Mouse (Mus musculus): Measurements from ENCODE around the gene Spint3. TPM values are rescaled to one million over a fixed set of nuclear protein-coding genes. Genes with fewer than 3 reads are reported as not detected.
"Not testable (repeated sequence)": the region's sequence is repeated elsewhere in the genome, so short reads cannot be mapped to it uniquely, and the experiment has no call there.

Gene Spint3
- polyA plus RNA-seq, 1 experiment: not detected

GRCm38 (mm10) chr2:164600179-164600578 is 26.9 kb upstream of the Spint3 start:
- 73% methylated on average over 3 of the region's 3 CpGs for WGBS
- no peak for DNase-seq
- H3K4me3 ChIP-seq (ENCODE audit: insufficient read depth, low read depth, low read length): no peak overlapping the region
- no peak overlapping the region for H3K27ac ChIP-seq (ENCODE audit: insufficient read depth, low read depth, low read length)
- TF ChIP-seq CTCF (conservative IDR thresholded peaks at IDR 0.05; ENCODE audit: insufficient read depth, insufficient read length, low read depth, low read length) (0 out of 2 replicates have a peak, but pooled peaks have one; percentile 30), POLR2A (IDR thresholded peaks at IDR 0.05; ENCODE audit: low read depth, low read length) (no peak)
- H3K36me3 ChIP-seq (ENCODE audit: control insufficient read depth, insufficient read depth, low read length): no peaks in the 10 kb centered on the region
- no peaks in the 10 kb centered on the region for H3K4me1 ChIP-seq (ENCODE audit: control insufficient read depth, insufficient read depth, low read length)
- H3K27me3 ChIP-seq (replicated peaks; ENCODE audit: control insufficient read depth, insufficient read depth, low read length): no peaks in the 10 kb centered on the region

GRCm38 (mm10) chr2:164593494-164593893 is 20.2 kb upstream of the Spint3 start, which contains the start of gene Eppin:
TSS of gene Eppin (minus strand) at chr2:164593594.
- DNase-seq: no peak
- H3K27me3 ChIP-seq (replicated peaks; ENCODE audit: control insufficient read depth, insufficient read depth, low read length): no peaks in the 10 kb centered on the region
- H3K36me3 ChIP-seq (ENCODE audit: control insufficient read depth, insufficient read depth, low read length): no peaks in the 10 kb centered on the region
- TF ChIP-seq CTCF (conservative IDR thresholded peaks at IDR 0.05; ENCODE audit: insufficient read depth, insufficient read length, low read depth, low read length): no peak
- TF ChIP-seq POLR2A (IDR thresholded peaks at IDR 0.05; ENCODE audit: low read depth, low read length): no peak
- no peaks in the 10 kb centered on the region for H3K4me1 ChIP-seq (ENCODE audit: control insufficient read depth, insufficient read depth, low read length)
- no peak within 1 kb of the TSS for H3K27ac ChIP-seq (ENCODE audit: insufficient read depth, low read depth, low read length)
- 76% methylated on average over 4 of the region's 4 CpGs for WGBS
- no peak within 1 kb of the TSS for H3K4me3 ChIP-seq (ENCODE audit: insufficient read depth, low read depth, low read length)

GRCm38 (mm10) chr2:164592014-164592413 is 18.8 kb upstream of the Spint3 start:
- WGBS: 7% methylated on average over 4 of the region's 4 CpGs
- peak; percentile 39 for DNase-seq
- H3K36me3 ChIP-seq (ENCODE audit: control insufficient read depth, insufficient read depth, low read length): no peaks in the 10 kb centered on the region
- H3K27ac ChIP-seq (ENCODE audit: insufficient read depth, low read depth, low read length): no peak overlapping the region
- TF ChIP-seq CTCF (conservative IDR thresholded peaks at IDR 0.05; ENCODE audit: insufficient read depth, insufficient read length, low read depth, low read length) (peak; percentile 83), POLR2A (IDR thresholded peaks at IDR 0.05; ENCODE audit: low read depth, low read length) (no peak)
- H3K27me3 ChIP-seq (replicated peaks; ENCODE audit: control insufficient read depth, insufficient read depth, low read length): no peaks in the 10 kb centered on the region
- no peaks in the 10 kb centered on the region for H3K4me1 ChIP-seq (ENCODE audit: control insufficient read depth, insufficient read depth, low read length)
- no peak overlapping the region for H3K4me3 ChIP-seq (ENCODE audit: insufficient read depth, low read depth, low read length)

DNA sequence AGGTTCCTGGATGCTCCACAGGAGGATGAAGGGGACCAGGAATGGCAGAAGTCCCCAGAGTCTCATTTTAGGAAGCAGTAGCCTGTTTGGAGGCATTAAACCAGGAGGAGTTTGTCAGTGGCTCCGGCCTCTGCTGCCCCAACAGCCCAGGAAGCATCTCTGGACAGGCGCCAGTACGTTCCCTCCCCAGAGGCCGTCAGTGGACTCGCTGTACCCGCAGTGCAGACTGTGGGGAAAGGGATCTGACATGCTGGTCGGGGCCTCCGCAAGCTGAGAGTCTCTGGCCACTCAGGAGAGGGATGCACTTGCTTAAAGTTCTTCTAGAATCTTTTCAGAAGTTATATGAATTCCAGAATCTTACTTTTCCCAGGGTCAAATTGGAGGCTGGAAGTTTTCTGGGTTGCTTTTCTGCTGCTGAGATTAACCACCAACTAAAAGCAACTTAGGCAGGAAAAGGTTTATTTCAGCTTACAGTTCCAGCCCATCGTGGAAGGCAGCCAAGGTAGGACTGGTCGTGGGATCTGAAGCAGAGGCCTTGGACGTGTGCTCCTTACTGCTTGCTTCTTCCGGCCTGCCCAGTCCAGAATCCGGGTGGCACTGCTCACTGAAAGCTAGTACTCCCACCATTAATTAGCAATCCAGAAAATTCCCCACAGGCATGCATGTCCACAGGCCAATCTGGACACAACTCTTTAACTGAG is 11.9 kb upstream of the Spint3 start, which contains the start of gene Wfdc6a:
Gene Wfdc6a, minus strand, starts transcription at position 423 of the 701 bp plus-strand sequence.
- WGBS: 47% methylated on average over 13 of the region's 13 CpGs
- DNase-seq: peak; percentile 21
- H3K4me3 ChIP-seq (ENCODE audit: insufficient read depth, low read depth, low read length); H3K36me3 ChIP-seq (ENCODE audit: control insufficient read depth, insufficient read depth, low read length); H3K27me3 ChIP-seq (replicated peaks; ENCODE audit: control insufficient read depth, insufficient read depth, low read length); H3K27ac ChIP-seq (ENCODE audit: insufficient read depth, low read depth, low read length); H3K4me1 ChIP-seq (ENCODE audit: control insufficient read depth, insufficient read depth, low read length): not testable (repeated sequence)

GRCm38 (mm10) chr2:164567460-164567859 is 5.8 kb downstream of the Spint3 start:
- Histone ChIP-seq H3K4me1 (ENCODE audit: control insufficient read depth, insufficient read depth, low read length) (no peaks in the 10 kb centered on the region), H3K4me3 (ENCODE audit: insufficient read depth, low read depth, low read length) (no peak overlapping the region), H3K27me3 (replicated peaks; ENCODE audit: control insufficient read depth, insufficient read depth, low read length) (no peaks in the 10 kb centered on the region), H3K27ac (ENCODE audit: insufficient read depth, low read depth, low read length) (no peak overlapping the region), H3K36me3 (ENCODE audit: control insufficient read depth, insufficient read depth, low read length) (no peaks in the 10 kb centered on the region)
- no peak for TF ChIP-seq POLR2A (IDR thresholded peaks at IDR 0.05; ENCODE audit: low read depth, low read length)
- TF ChIP-seq CTCF (conservative IDR thresholded peaks at IDR 0.05; ENCODE audit: insufficient read depth, insufficient read length, low read depth, low read length): no peak
- DNase-seq: no peak
- WGBS: 77% methylated on average over 5 of the region's 5 CpGs

GRCm38 (mm10) chr2:164566997-164567396 is 6.3 kb downstream of the Spint3 start:
- 0 out of 2 replicates have a peak, but pooled peaks have one; percentile 9 for TF ChIP-seq CTCF (conservative IDR thresholded peaks at IDR 0.05; ENCODE audit: insufficient read depth, insufficient read length, low read depth, low read length)
- no peak for TF ChIP-seq POLR2A (IDR thresholded peaks at IDR 0.05; ENCODE audit: low read depth, low read length)
- no peaks in the 10 kb centered on the region for H3K36me3 ChIP-seq (ENCODE audit: control insufficient read depth, insufficient read depth, low read length)
- H3K4me3 ChIP-seq (ENCODE audit: insufficient read depth, low read depth, low read length): no peak overlapping the region
- DNase-seq: no peak
- 91% methylated on average over 2 of the region's 2 CpGs for whole genome bisulfite sequencing
- no peaks in the 10 kb centered on the region for H3K4me1 ChIP-seq (ENCODE audit: control insufficient read depth, insufficient read depth, low read length)
- no peaks in the 10 kb centered on the region for H3K27me3 ChIP-seq (replicated peaks; ENCODE audit: control insufficient read depth, insufficient read depth, low read length)
- H3K27ac ChIP-seq (ENCODE audit: insufficient read depth, low read depth, low read length): no peak overlapping the region

GRCm38 (mm10) chr2:164564346-164564745 is 8.9 kb downstream of the Spint3 start:
- Histone ChIP-seq H3K4me1 (ENCODE audit: control insufficient read depth, insufficient read depth, low read length) (no peaks in the 10 kb centered on the region), H3K27me3 (replicated peaks; ENCODE audit: control insufficient read depth, insufficient read depth, low read length) (no peaks in the 10 kb centered on the region), H3K27ac (ENCODE audit: insufficient read depth, low read depth, low read length) (no peak overlapping the region), H3K4me3 (ENCODE audit: insufficient read depth, low read depth, low read length) (no peak overlapping the region), H3K36me3 (ENCODE audit: control insufficient read depth, insufficient read depth, low read length) (no peaks in the 10 kb centered on the region)
- 45% methylated on average over 5 of the region's 5 CpGs for WGBS
- peak; percentile 9 for DNase-seq
- TF ChIP-seq POLR2A (IDR thresholded peaks at IDR 0.05; ENCODE audit: low read depth, low read length): no peak
- no peak for TF ChIP-seq CTCF (conservative IDR thresholded peaks at IDR 0.05; ENCODE audit: insufficient read depth, insufficient read length, low read depth, low read length)

Measured in kidney, adult 2 months (tissue).